Mouse (Mus musculus) G1E (cell line): Measurements from ENCODE around the gene Dmpk.

Experiments used
- CTCF ChIP-seq: IDR thresholded peaks from 2 replicates; pipeline ENCODE4 v1.5.1; 2012; ENCODE audit warnings: low read depth, low read length, inconsistent platforms, mixed read lengths
- GATA1 ChIP-seq: IDR thresholded peaks from 2 replicates; pipeline ENCODE4 v1.6.1; 2012; ENCODE audit warnings: borderline replicate concordance, low read length, inconsistent platforms, mixed read lengths

- TF ChIP-seq GATA1: no peak
- TF ChIP-seq CTCF: no peak
These were observed 31.1 kb upstream of the Dmpk start for GRCm38 (mm10) chr7:19052345-19053135.
